Mouse (Mus musculus) midbrain, embryonic 14.5 days (tissue): ENCODE measurements around the gene Slc6a19. TPM values are rescaled to one million over a fixed set of nuclear protein-coding genes. Genes with fewer than 3 reads are reported as not detected.
A peak's percentile ranks its signal among the peaks of the same experiment; 100 is the strongest.

Experiments used
- ATAC-seq: fragments of 200-750 bp; cut with Nextera tagmentation; 2 replicates; pipeline ENCODE4 v1.8.0; 2017; ENCODE audit warnings: moderate number of reproducible peaks, moderate library complexity; ENCODE audit not compliant: low FRiP score, low TSS enrichment
- DNase-seq: peaks from one replicate; pipeline ENCODE4 v3.0.0-alpha.2; 2015
- H3K27ac ChIP-seq: fragments of 300-500 bp; sonication (generic); replicated peaks from 2 replicates; pipeline ENCODE4 v1.5.1; 2014; ENCODE audit warnings: mild to moderate bottlenecking, low read depth, low read length, moderate library complexity
- H3K27me3 ChIP-seq: fragments of 300-500 bp; sonication (generic); 2 replicates; pipeline ENCODE4 v1.6.1; 2014; ENCODE audit warnings: low read length, control low read depth, mixed read lengths; ENCODE audit not compliant: control insufficient read depth, insufficient read depth
- H3K36me3 ChIP-seq: fragments of 300-500 bp; sonication (generic); 2 replicates; pipeline ENCODE4 v1.6.1; 2014; ENCODE audit warnings: low read length, control low read depth; ENCODE audit not compliant: control insufficient read depth, insufficient read depth
- H3K4me1 ChIP-seq: fragments of 300-500 bp; sonication (generic); 2 replicates; pipeline ENCODE4 v1.6.1; 2014; ENCODE audit warnings: mild to moderate bottlenecking, antibody characterized with exemption, low read length, control low read depth; ENCODE audit not compliant: control insufficient read depth, insufficient read depth
- H3K4me2 ChIP-seq: fragments of 300-500 bp; sonication (generic); 2 replicates; pipeline ENCODE4 v1.6.1; 2014; ENCODE audit warnings: mild to moderate bottlenecking, low read length, moderate library complexity
- H3K4me3 ChIP-seq: fragments of 300-500 bp; sonication (generic); replicated peaks from 2 replicates; pipeline ENCODE4 v1.5.1; 2014; ENCODE audit warnings: low read depth, low read length
- H3K9ac ChIP-seq: fragments of 300-500 bp; sonication (generic); replicated peaks from 2 replicates; pipeline ENCODE4 v1.6.1; 2014; ENCODE audit warnings: mild to moderate bottlenecking, low read length, moderate library complexity
- H3K9me3 ChIP-seq: fragments of 300-500 bp; sonication (generic); 2 replicates; pipeline ENCODE4 v1.6.1; 2016; ENCODE audit warnings: low read length, control low read depth, mixed read lengths; ENCODE audit not compliant: control insufficient read depth
- WGBS: fragments of 180-500 bp; shearing (Covaris S2); extraction: QIAGEN DNeasy Blood & Tissue Kit; methylation state at CpG from one replicate; pipeline ENCODE4 v1.1.7; 2014; 5-methylcytosine and 5-hydroxymethylcytosine counted together
- polyA plus RNA-seq: library from polyadenylated mRNA; unstranded; fragments of >200 nt; fragmentation: Nextera tagmentation; extraction: Ambion mirVana; gene quantifications from 2 replicates; pipeline ENCODE4 v1.2.1, GENCODE M21; 2014

Gene Slc6a19
- polyA plus RNA-seq, 1 experiment from 2014 or later: 0.18 TPM

- ATAC-seq (no peak), DNase-seq (no peak)
- H3K4me2 ChIP-seq: no peak overlapping the region
- no peaks in the 10 kb centered on the region for H3K4me1 ChIP-seq
- 84% methylated on average over 5 of the region's 5 CpGs for WGBS
- no peaks in the 10 kb centered on the region for H3K36me3 ChIP-seq
- no peaks in the 10 kb centered on the region for H3K27me3 ChIP-seq
- H3K27ac ChIP-seq: no peak overlapping the region
- H3K9me3 ChIP-seq: no peaks in the 10 kb centered on the region
- H3K4me3 ChIP-seq: no peak overlapping the region
- no peak overlapping the region for H3K9ac ChIP-seq
Observed at GRCm38 (mm10) chr13:73725315-73725714, 20.6 kb upstream of the Slc6a19 start.

- H3K4me1 ChIP-seq: no peaks in the 10 kb centered on the region
- DNase-seq (peak; percentile 64), ATAC-seq (no peak)
- no peak overlapping the region for H3K4me3 ChIP-seq
- no peak overlapping the region for H3K9ac ChIP-seq
- 38% methylated on average over 8 of the region's 8 CpGs for WGBS
- no peaks in the 10 kb centered on the region for H3K36me3 ChIP-seq
- no peaks in the 10 kb centered on the region for H3K27me3 ChIP-seq
- H3K4me2 ChIP-seq: no peak overlapping the region
- H3K9me3 ChIP-seq: no peaks in the 10 kb centered on the region
- H3K27ac ChIP-seq: no peak overlapping the region
Observed at GRCm38 (mm10) chr13:73723081-73723668, 18.5 kb upstream of the Slc6a19 start.

DNA sequence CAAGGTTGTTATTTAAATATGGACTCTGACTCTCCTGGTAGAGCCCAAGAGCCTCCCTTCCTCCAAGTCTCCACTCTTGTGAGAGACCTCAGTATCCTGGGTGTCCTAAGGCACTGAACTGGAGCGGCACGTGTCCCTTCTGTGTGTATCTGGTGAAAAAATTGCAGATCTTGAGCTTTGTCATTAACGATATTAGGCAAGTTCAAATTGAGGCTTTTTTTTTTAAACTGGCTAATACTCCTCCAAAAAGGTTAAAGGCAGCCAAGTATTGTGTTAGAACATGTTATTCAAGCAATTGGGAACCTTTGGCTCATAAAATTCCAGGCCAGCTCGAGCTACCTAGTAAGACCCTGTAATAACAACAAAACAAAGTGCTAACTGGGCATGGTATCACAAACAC is 15.6 kb upstream of the Slc6a19 start:
- Histone ChIP-seq H3K27me3 (no peaks in the 10 kb centered on the region), H3K9me3 (no peaks in the 10 kb centered on the region), H3K27ac (no peak overlapping the region), H3K4me1 (no peaks in the 10 kb centered on the region), H3K9ac (no peak overlapping the region), H3K4me2 (no peak overlapping the region), H3K36me3 (no peaks in the 10 kb centered on the region), H3K4me3 (no peak overlapping the region)
- WGBS: 87% methylated on average over 4 of the region's 4 CpGs
- DNase-seq: no peak
- ATAC-seq: no peak

DNA sequence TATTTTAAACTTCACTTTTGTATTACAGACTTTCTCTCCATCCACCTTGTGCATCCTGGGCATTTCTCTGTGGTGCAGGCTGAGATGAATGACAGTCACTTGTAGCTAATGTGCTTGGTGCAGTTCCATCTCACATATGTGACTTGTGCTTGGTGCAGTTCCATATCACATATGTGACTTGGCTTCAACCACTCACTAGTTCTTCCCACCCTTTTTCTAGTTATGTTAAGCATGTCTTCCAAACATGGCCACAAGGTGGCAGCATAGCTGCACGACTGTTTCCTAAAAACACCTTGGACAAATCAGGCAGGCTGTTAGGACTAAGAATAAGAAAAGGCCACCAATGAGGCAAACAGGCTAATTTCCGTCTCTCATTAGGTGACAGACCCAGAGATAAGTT is 13.6 kb upstream of the Slc6a19 start:
- Histone ChIP-seq H3K27ac (no peak overlapping the region), H3K4me1 (no peaks in the 10 kb centered on the region), H3K4me2 (no peak overlapping the region), H3K9me3 (no peaks in the 10 kb centered on the region), H3K4me3 (no peak overlapping the region), H3K36me3 (no peaks in the 10 kb centered on the region), H3K9ac (no peak overlapping the region), H3K27me3 (no peaks in the 10 kb centered on the region)
- ATAC-seq (peak; percentile 50; the same call in 1 of the 2 replicates), DNase-seq (peak; percentile 96)
- 4% methylated on average over 2 of the region's 2 CpGs for WGBS

- 63% methylated on average over 2 of the region's 2 CpGs for WGBS
- no peaks in the 10 kb centered on the region for H3K9me3 ChIP-seq
- peak; percentile 33 for DNase-seq
- no peaks in the 10 kb centered on the region for H3K36me3 ChIP-seq
- H3K4me1 ChIP-seq: no peaks in the 10 kb centered on the region
- no peak overlapping the region for H3K4me2 ChIP-seq
- H3K9ac ChIP-seq: no peak overlapping the region
- H3K27ac ChIP-seq: no peak overlapping the region
- no peak for ATAC-seq
- no peak overlapping the region for H3K4me3 ChIP-seq
- H3K27me3 ChIP-seq: no peaks in the 10 kb centered on the region
Observed at GRCm38 (mm10) chr13:73714020-73714419, 9.4 kb upstream of the Slc6a19 start.

DNA sequence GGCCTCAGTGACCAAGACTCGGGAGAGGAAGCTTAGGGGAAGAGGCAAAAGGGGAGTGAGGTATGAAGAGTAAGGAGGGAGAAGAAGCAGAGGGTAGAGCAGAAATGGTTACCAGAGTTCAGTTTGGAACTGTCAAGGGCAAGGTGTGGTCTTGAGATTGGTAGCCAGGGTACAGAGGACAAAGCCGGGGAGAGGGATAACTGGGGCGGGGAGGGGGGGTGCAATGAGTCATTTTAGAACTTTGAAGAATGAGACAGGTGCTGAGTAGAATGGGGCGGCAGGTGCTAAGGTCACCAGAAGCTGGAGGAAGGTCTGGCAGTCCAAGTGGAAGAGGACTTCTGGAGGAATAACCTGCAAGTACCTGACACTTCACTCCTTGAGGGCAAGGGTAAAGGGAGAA is 8.5 kb upstream of the Slc6a19 start:
- no peaks in the 10 kb centered on the region for H3K27me3 ChIP-seq
- no peak overlapping the region for H3K27ac ChIP-seq
- H3K36me3 ChIP-seq: no peaks in the 10 kb centered on the region
- no peak overlapping the region for H3K4me2 ChIP-seq
- 93% methylated on average over 4 of the region's 4 CpGs for WGBS
- no peak for ATAC-seq
- no peaks in the 10 kb centered on the region for H3K4me1 ChIP-seq
- no peak overlapping the region for H3K9ac ChIP-seq
- H3K9me3 ChIP-seq: no peaks in the 10 kb centered on the region
- no peak overlapping the region for H3K4me3 ChIP-seq
- no peak for DNase-seq

- DNase-seq: no peak
- Histone ChIP-seq H3K4me2 (no peak overlapping the region), H3K27ac (no peak overlapping the region), H3K9me3 (no peaks in the 10 kb centered on the region), H3K27me3 (no peaks in the 10 kb centered on the region), H3K9ac (no peak overlapping the region), H3K4me3 (no peak overlapping the region), H3K36me3 (no peaks in the 10 kb centered on the region), H3K4me1 (no peaks in the 10 kb centered on the region)
- 72% methylated on average over 3 of the region's 3 CpGs for WGBS
- no peak for ATAC-seq
Observed at GRCm38 (mm10) chr13:73712228-73712627, 7.6 kb upstream of the Slc6a19 start.

DNA sequence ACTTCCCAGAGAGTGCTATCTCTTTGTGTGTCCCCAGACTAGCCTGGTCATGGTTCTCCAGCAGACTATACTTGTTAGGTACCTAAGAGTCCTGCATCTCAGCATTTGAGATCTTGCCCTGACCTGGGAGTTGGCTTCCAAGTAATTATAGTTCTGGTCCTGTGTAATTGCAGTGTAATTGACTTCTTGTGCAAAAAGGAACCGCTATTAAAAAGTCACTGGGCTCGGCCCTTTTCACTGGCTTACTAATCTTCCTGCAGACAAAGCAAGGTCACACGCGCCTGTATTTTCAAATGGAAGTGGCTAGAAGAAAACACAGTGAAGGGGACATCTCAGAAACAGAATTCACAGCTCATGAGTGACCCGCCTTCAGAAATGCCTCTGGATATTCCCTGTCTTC is 7.1 kb upstream of the Slc6a19 start:
- no peak for DNase-seq
- H3K4me2 ChIP-seq: no peak overlapping the region
- H3K4me3 ChIP-seq: no peak overlapping the region
- H3K27ac ChIP-seq: no peak overlapping the region
- no peaks in the 10 kb centered on the region for H3K4me1 ChIP-seq
- no peak for ATAC-seq
- H3K9ac ChIP-seq: no peak overlapping the region
- H3K27me3 ChIP-seq: no peaks in the 10 kb centered on the region
- H3K36me3 ChIP-seq: no peaks in the 10 kb centered on the region
- H3K9me3 ChIP-seq: no peaks in the 10 kb centered on the region
- WGBS: 86% methylated on average over 5 of the region's 5 CpGs

DNA sequence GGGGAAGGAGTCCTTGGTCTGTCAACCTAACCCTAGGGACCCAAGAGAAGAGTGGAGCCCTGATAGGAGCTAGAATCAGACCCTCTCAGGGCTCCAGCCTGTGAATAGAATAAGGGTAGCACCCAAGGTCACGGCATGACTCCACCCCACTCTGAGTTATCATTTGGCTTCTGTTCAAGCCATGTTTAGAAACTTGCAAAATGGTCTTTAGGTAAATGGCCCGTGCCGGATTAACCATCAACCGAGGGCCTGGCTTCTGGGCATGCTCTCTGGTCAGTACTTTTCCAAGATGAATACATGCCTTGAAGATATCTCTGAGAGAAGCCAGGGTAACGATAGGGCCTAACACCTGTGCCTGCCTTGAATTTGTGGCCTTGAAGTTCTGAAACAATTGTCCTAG is 6.6 kb upstream of the Slc6a19 start:
- no peak overlapping the region for H3K4me2 ChIP-seq
- H3K9me3 ChIP-seq: no peaks in the 10 kb centered on the region
- H3K4me3 ChIP-seq: no peak overlapping the region
- H3K4me1 ChIP-seq: no peaks in the 10 kb centered on the region
- DNase-seq: no peak
- WGBS: 91% methylated on average over 5 of the region's 5 CpGs
- H3K27ac ChIP-seq: no peak overlapping the region
- no peaks in the 10 kb centered on the region for H3K36me3 ChIP-seq
- H3K27me3 ChIP-seq: no peaks in the 10 kb centered on the region
- ATAC-seq: no peak
- no peak overlapping the region for H3K9ac ChIP-seq
